Mouse (Mus musculus): ENCODE measurements around the gene Ttll2. TPM values are rescaled to one million over a fixed set of nuclear protein-coding genes. Genes with fewer than 3 reads are reported as not detected.
A peak's percentile ranks its signal among the peaks of the same experiment; 100 is the strongest.
"Not testable (repeated sequence)": the region's sequence is repeated elsewhere in the genome, so short reads cannot be mapped to it uniquely, and the experiment has no call there.

The Ttll2 gene
- polyA plus RNA-seq (2015; fragmentation: Nextera tagmentation; extraction: Ambion mirVana), result not detected in 2 replicates

GRCm38 (mm10) chr17:7352596-7352995, at the start of gene Ttll2:
TSS of gene Ttll2 (minus strand) at chr17:7352696.
- H3K9ac ChIP-seq; H3K27ac ChIP-seq; H3K4me2 ChIP-seq; H3K36me3 ChIP-seq; H3K4me3 ChIP-seq; H3K9me3 ChIP-seq (replicated peaks); ATAC-seq (replicated peaks; ENCODE audit: insufficient number of reproducible peaks, insufficient read depth, low FRiP score, low read depth); H3K27me3 ChIP-seq; H3K4me1 ChIP-seq (replicated peaks): not testable (repeated sequence)
- 84% methylated on average over 1 of the region's 1 CpGs for WGBS

DNA sequence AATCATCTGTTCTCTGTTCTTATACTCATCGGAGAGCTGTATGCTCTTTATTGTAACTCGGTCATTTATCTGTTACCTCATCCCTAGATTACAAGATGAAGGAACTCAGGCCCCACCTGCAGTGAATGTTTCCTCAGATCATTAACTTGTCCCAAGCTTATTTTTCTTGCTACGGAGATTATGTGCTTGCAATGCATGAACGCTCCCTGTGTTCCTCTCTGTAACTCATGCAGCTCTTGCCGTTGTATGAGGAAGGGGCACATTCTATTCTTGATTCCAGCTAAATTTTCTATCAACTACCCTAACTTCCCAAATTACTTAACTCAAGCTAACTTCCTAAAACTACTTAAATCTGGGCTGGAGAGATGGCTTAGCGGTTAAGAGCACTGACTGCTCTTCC, 47.3 kb upstream of the Ttll2 start:
- not testable (repeated sequence) for H3K9me3 ChIP-seq (replicated peaks); H3K27ac ChIP-seq; H3K4me2 ChIP-seq; H3K36me3 ChIP-seq; H3K4me3 ChIP-seq; H3K9ac ChIP-seq; H3K4me1 ChIP-seq (replicated peaks); ATAC-seq (replicated peaks; ENCODE audit: insufficient number of reproducible peaks, insufficient read depth, low FRiP score, low read depth); H3K27me3 ChIP-seq
- WGBS, result 75% methylated on average over 6 of the region's 6 CpGs

GRCm38 (mm10) chr17:7398198-7398847, 45.8 kb upstream of the Ttll2 start:
- not testable (repeated sequence) for H3K27ac ChIP-seq; H3K9ac ChIP-seq; H3K4me2 ChIP-seq; H3K4me3 ChIP-seq; H3K4me1 ChIP-seq (replicated peaks); H3K36me3 ChIP-seq; H3K27me3 ChIP-seq; H3K9me3 ChIP-seq (replicated peaks); ATAC-seq (replicated peaks; ENCODE audit: insufficient number of reproducible peaks, insufficient read depth, low FRiP score, low read depth)
- WGBS, result 77% methylated on average over 6 of the region's 6 CpGs

DNA sequence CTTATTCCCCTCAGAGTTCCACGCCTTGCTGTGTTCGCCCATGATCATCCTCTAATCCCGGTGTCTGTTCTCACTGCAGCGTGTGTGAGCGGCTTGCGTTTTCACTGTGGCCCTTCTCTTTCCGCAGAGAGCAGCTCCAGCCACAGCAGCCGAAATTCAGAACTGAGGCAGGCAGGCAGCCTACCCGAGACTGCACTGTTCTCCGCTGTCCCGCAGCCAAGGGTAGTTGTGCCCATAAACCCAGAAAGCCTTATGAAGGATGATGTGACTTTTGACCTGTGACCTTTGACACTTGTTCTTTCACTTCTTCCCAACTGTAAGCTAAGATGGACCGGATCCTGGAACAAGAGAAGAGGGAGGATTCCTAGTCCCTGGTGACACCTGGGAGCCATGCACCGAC, 44.6 kb upstream of the Ttll2 start:
- 84% methylated on average over 13 of the region's 13 CpGs for WGBS
- ATAC-seq (replicated peaks; ENCODE audit: insufficient number of reproducible peaks, insufficient read depth, low FRiP score, low read depth); H3K4me2 ChIP-seq; H3K4me3 ChIP-seq; H3K36me3 ChIP-seq; H3K27me3 ChIP-seq; H3K9ac ChIP-seq; H3K27ac ChIP-seq; H3K9me3 ChIP-seq (replicated peaks); H3K4me1 ChIP-seq (replicated peaks): not testable (repeated sequence)

GRCm38 (mm10) chr17:7396288-7396687, 43.8 kb upstream of the Ttll2 start:
- not testable (repeated sequence) for H3K4me1 ChIP-seq (replicated peaks); H3K36me3 ChIP-seq; H3K27me3 ChIP-seq; H3K27ac ChIP-seq; H3K4me3 ChIP-seq; ATAC-seq (replicated peaks; ENCODE audit: insufficient number of reproducible peaks, insufficient read depth, low FRiP score, low read depth); H3K9ac ChIP-seq; H3K4me2 ChIP-seq; H3K9me3 ChIP-seq (replicated peaks)
- WGBS, result no CpG with 5 or more reads among the region's 2 CpGs

GRCm38 (mm10) chr17:7395671-7396070, 43.2 kb upstream of the Ttll2 start:
- not testable (repeated sequence) for H3K27ac ChIP-seq; H3K9me3 ChIP-seq (replicated peaks); H3K27me3 ChIP-seq; H3K4me3 ChIP-seq; H3K36me3 ChIP-seq; ATAC-seq (replicated peaks; ENCODE audit: insufficient number of reproducible peaks, insufficient read depth, low FRiP score, low read depth); H3K4me2 ChIP-seq; H3K4me1 ChIP-seq (replicated peaks); H3K9ac ChIP-seq
- WGBS, result 92% methylated on average over 8 of the region's 8 CpGs

DNA sequence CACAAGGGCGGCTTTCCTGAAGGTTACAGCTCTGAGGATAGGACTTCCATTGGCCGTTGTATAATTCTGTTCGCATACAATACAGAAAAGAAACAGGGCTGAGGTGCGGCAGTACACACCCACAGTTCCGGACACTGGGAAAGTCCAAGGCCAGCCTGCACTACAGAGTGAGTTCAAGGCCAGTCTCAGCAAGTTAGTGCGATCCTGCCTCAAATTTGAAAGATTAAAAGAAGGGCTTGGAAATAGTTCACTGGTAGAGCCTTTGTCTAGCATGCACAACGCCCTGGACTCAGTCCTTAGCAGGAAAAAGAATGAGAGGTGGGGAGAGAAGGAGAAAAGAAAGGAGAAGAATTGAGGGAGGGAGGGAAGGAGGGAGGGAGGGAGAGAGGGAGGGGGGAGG, 42.6 kb upstream of the Ttll2 start:
- WGBS, result 85% methylated on average over 7 of the region's 7 CpGs
- H3K27ac ChIP-seq; H3K27me3 ChIP-seq; H3K36me3 ChIP-seq; H3K4me3 ChIP-seq; H3K9ac ChIP-seq; H3K4me1 ChIP-seq (replicated peaks); H3K9me3 ChIP-seq (replicated peaks); H3K4me2 ChIP-seq; ATAC-seq (replicated peaks; ENCODE audit: insufficient number of reproducible peaks, insufficient read depth, low FRiP score, low read depth): not testable (repeated sequence)

- H3K9ac ChIP-seq; H3K36me3 ChIP-seq; H3K27ac ChIP-seq; H3K27me3 ChIP-seq; ATAC-seq (replicated peaks; ENCODE audit: insufficient number of reproducible peaks, insufficient read depth, low FRiP score, low read depth); H3K4me1 ChIP-seq (replicated peaks); H3K9me3 ChIP-seq (replicated peaks); H3K4me3 ChIP-seq; H3K4me2 ChIP-seq: not testable (repeated sequence)
- 71% methylated on average over 7 of the region's 7 CpGs for WGBS
These were observed 37.4 kb upstream of the Ttll2 start for GRCm38 (mm10) chr17:7389898-7390297.

DNA sequence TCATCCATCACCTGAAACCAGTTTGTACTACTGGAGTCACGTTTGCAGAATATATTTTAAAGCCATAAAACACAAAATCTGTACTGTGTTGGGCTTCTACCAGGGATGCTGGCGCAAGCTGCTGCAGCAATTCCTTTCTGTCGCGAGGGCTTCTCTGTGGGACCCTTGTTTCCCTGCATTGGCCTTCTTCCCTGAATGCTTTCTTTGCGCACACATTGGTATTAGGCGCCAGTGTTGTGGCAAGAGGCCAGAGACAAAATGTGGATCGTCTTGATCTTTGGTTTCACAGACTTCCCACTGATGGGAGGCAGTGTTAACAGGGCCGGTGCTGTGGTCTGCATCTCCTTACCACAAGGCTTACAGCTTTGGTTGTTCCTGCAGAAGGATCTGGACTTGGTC, 36.5 kb upstream of the Ttll2 start:
- H3K4me2 ChIP-seq; H3K9me3 ChIP-seq (replicated peaks); H3K27ac ChIP-seq; H3K4me3 ChIP-seq; ATAC-seq (replicated peaks; ENCODE audit: insufficient number of reproducible peaks, insufficient read depth, low FRiP score, low read depth); H3K9ac ChIP-seq; H3K36me3 ChIP-seq; H3K4me1 ChIP-seq (replicated peaks); H3K27me3 ChIP-seq: not testable (repeated sequence)
- 71% methylated on average over 8 of the region's 8 CpGs for WGBS

DNA sequence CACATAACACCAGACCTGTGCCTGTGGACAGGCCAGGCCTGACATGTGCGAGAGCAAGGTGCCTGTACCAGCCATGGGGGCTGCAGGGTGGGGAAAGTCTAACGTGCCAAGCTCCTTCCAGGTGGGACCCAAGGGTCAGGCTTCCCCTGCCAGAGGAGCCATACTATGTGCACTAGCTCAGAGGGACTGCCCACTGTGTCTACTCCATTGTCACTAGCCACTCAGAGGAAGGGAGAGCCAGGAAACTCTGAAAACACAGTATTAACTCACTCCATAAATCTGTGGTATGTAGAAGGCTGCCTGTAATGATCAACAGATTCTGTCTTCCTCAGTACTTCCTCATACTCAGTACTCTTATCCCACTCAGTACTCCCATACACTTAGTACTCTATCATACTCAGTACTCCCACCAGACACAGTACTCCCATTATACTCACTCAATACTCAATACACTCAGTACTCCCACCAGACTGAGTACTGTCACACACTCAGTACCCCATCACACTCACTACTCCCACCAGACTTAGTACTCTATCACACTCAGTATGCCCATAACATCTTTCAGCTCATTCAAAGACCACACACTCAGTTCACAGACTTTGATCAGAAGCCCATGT, 36.0 kb upstream of the Ttll2 start:
- H3K27ac ChIP-seq; H3K27me3 ChIP-seq; H3K36me3 ChIP-seq; H3K9me3 ChIP-seq (replicated peaks); H3K4me3 ChIP-seq; H3K9ac ChIP-seq; H3K4me1 ChIP-seq (replicated peaks); H3K4me2 ChIP-seq: not testable (repeated sequence)
- WGBS, result no CpG with 5 or more reads among the region's 2 CpGs
- ATAC-seq (replicated peaks; ENCODE audit: insufficient number of reproducible peaks, insufficient read depth, low FRiP score, low read depth), result peak; percentile 28; the same call in 1 of the 2 replicates

DNA sequence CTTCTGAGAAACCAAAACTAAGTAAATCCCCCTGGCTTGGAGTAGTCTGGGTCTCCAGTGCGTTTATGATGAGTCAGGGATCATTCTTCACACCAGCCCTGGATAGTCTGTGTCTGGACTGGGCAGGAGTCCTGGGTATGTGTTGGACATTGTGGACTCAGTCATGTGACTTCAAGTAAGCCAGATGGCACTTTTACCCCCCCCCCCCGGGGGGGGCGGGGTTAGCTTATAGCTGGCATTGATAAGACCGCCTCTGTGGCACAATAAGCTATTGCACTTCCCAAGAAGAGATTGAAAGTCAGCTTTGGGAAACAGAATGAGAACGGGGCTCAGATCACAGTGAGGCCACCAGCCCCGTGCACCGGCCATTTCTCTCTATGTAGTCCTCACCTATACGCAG, 33.5 kb upstream of the Ttll2 start:
- H3K27ac ChIP-seq, H3K9ac ChIP-seq: not testable (repeated sequence)
- 70% methylated on average over 8 of the region's 8 CpGs for WGBS

GRCm38 (mm10) chr17:7385364-7385763, 32.9 kb upstream of the Ttll2 start, which contains the start of gene Unc93a2:
TSS of gene Unc93a2 (minus strand) at chr17:7385464.
- ATAC-seq (replicated peaks; ENCODE audit: insufficient number of reproducible peaks, insufficient read depth, low FRiP score, low read depth); H3K27ac ChIP-seq; H3K27me3 ChIP-seq; H3K4me2 ChIP-seq; H3K9ac ChIP-seq; H3K36me3 ChIP-seq; H3K4me1 ChIP-seq (replicated peaks); H3K4me3 ChIP-seq; H3K9me3 ChIP-seq (replicated peaks): not testable (repeated sequence)
- 83% methylated on average over 3 of the region's 3 CpGs for WGBS

More for the DNA sequence above, 33.5 kb upstream of the Ttll2 start:
- H3K4me2 ChIP-seq; H3K9me3 ChIP-seq (replicated peaks); H3K4me3 ChIP-seq; H3K4me1 ChIP-seq (replicated peaks); ATAC-seq (replicated peaks; ENCODE audit: insufficient number of reproducible peaks, insufficient read depth, low FRiP score, low read depth); H3K36me3 ChIP-seq; H3K27me3 ChIP-seq: not testable (repeated sequence)
